Mouse (Mus musculus) embryo, embryonic 11.5 days (tissue): ENCODE data around the gene Gm156.
"Not testable (repeated sequence)": the region's sequence is repeated elsewhere in the genome, so short reads cannot be mapped to it uniquely, and the experiment has no call there.

ENCODE experiments used
- DNase-seq: peaks from one replicate; pipeline ENCODE4 v3.0.0-alpha.2; 2012; ENCODE audit warnings: low read depth, low spot score

The Gm156 gene

GRCm38 (mm10) chr6:129784170-129784569 is at the start of gene Gm156:
TSS of gene Gm156 (minus strand) at chr6:129784270.
- DNase-seq: not testable (repeated sequence)

DNA sequence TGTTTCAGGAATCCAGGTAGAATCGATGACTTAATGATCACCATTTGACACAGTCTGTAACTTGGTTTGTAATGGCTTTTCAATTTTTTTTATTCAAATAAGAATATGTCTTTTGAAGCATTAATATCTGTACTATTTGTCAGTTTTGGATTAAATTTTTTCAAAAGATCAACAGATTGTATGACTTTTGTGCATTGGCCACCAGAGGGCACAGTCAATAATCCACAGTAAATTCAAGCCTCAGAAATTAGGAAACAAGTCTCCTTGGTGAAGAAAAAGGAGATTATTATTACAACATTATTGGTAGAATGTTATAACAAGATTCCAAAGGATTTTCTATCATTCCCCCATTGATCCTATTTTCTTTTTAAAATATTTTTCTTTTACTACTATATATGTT is 41.5 kb upstream of the Gm156 start:
- DNase-seq: no peak

DNA sequence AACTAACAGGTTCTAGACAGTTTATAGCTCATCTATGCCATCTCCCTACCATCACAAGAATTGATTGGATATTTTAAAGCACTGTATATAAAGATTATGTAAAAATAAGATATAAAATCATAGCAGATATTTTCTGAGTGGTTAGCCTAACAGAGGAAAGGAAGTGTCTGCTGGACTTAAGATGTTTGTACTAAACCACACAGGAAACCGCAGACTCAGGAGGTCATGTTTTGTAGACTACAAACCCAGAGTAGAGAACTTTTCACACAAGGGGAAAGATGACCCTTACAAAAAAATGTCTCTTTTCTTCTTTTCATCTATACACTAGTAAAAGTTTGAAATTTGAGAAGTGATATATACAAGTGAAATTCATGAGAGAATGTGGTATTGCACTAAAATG is 39.9 kb upstream of the Gm156 start:
- no peak for DNase-seq

DNA sequence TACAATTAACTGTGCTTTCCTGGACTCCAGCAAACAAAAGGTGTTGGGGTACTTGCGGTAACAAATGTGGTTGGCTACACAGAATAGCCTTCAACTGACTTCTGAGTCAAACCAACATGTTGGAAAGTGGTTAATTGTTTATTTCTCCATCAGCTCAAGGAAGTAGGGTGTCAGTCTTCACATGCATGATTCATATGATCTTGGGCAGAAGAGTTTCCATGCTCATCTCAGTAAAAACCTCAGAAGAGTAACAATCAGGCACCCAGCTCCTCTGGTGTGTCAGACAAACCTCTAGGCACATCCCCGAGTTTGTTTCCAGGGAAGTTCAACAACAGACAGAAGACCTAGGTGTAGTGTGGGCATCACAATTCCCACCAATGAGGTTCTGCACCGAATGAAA is 33.7 kb upstream of the Gm156 start:
- DNase-seq: no peak

DNA sequence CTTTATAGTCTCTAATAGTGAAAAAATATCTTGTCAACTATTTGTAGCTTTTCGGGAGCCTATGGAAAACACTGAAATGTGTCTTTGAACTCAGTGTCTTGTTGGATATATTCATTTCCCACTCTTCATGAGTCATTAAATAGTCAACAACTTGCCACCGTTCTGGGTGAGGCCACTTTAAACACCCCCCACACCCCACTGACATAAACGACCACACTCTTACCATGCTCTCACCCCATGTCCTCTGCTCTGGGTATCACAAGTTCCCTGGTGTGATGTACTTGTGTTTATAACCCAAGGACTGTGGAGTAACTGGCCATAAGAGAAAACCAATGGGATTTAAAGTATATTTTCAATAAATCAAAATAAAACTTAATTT is 36.4 kb downstream of the Gm156 start:
- DNase-seq: no peak

- no peak for DNase-seq
Observed at GRCm38 (mm10) chr6:129747016-129747653, 36.9 kb downstream of the Gm156 start.

- DNase-seq: no peak
Observed at GRCm38 (mm10) chr6:129746151-129746550, 37.9 kb downstream of the Gm156 start.

- DNase-seq: no peak
Observed at GRCm38 (mm10) chr6:129740069-129740721, 43.9 kb downstream of the Gm156 start, which contains the start of gene Klri2. TSS of gene Klri2 (minus strand) at chr6:129740484.

DNA sequence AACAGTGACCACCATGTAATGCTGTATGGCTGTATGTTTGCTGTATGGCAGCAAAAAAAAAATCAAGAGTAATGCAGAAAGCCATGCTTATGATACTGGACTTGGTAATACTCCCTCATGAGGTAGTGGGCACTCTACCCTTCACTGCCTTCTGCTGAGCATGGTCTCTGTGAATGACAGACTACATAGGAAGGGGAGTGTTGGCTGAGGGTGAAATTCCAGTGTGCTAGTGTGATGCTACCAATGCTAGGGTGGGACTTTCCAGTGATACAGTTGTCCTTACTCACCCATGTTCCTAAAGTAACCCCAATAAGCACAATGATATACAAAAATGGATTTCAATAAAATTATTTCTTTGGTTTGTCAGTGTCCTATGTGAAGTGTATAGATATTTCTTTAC is 47.7 kb downstream of the Gm156 start:
- no peak for DNase-seq

DNA sequence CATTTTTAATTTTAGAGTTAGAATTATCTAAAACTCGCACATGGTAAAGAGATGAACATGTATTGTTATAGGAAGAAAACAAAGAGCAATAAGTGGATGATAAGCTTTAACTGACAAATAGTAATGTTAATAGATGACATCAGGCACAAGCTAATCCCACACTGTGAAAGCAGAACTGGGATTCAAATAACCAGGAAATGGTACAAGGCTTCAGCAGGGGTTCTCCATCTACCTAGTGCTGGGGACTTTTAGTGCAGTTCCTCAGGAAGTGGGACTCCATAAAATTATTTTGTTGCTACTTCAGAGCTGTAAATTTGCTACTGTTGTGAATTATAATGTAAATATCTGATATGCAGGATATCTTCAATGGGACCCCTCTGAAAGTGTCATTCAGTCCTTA is 56.8 kb downstream of the Gm156 start:
- DNase-seq: no peak

GRCm38 (mm10) chr6:129721390-129721789 is 62.7 kb downstream of the Gm156 start:
- no peak for DNase-seq

DNA sequence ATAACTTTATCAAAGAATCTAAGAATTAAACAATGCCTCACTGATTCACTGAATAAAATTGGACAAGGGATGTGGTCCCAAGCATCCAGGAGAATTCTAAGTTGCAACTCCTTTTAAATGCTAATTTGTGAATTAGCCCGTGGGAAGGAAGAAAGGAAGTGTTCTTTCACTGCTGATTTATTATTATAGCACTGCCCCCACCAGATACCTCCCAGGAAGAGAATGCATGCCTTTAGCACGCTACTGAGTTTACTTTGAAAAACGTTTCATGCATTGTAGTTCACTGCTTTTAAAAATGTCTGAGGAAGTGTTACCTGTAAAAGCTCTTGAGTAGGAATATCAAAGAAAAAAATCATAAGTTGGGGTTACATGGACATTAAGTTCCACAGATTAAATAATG is 63.6 kb downstream of the Gm156 start:
- peak; percentile 3 for DNase-seq

DNA sequence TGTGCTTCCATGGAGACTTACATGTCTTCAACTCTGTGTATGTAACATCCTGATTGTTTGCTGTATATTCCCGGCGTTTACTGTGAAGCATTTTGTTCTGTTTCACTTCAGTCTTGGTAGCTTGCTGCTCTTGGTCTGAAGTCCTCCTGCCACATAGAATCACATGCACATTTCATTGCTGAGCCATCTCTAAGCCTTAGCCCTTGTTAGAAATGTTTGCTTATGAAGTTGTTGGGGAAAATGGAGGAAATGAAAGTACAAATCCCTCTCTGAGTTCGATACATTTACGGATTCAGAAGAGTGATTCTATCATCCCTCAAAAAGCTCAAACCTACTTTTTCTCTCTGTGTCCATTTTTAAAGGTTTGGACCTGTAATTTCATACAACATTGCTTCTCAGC is 67.0 kb downstream of the Gm156 start, which contains the start of gene Klri1:
Gene Klri1 (minus strand): TSS at position 101 of the 400 bp plus-strand sequence.
- no peak for DNase-seq
